Mouse (Mus musculus): ENCODE measurements around the gene Rad51b. TPM values are rescaled to one million over a fixed set of nuclear protein-coding genes. Genes with fewer than 3 reads are reported as not detected.
A peak's percentile ranks its signal among the peaks of the same experiment; 100 is the strongest.

The Rad51b gene
- polyA plus RNA-seq, 1 experiment from 2014 or later, result 8.0 TPM

DNA sequence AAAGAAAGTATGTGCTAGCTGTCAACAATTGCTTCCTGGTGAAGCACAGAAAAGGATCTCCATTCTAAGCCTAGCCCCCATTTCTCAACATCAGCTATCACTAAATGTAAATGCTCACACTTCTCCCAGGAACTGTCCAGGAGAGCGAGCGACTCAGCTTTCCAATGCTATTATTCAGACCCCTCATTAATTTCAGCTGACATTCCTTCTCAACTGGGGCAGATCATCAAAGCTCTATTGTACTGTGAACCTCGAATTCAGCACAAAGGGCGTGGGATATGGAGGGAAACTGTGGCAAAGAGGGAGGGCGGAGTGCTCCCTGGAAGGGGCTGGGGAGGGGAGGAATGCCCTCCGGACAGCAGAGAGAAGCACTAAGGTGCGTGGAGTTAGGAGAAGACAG, 528.8 kb downstream of the Rad51b start:
- Histone ChIP-seq H3K4me3 (ENCODE audit: low read depth, low read length) (no peak overlapping the region), H3K36me3 (ENCODE audit: insufficient read depth) (no peaks in the 10 kb centered on the region), H3K27me3 (ENCODE audit: insufficient read depth, low read length) (no peaks in the 10 kb centered on the region), H3K4me1 (ENCODE audit: insufficient read depth) (peaks cover 13% of the 10 kb centered on the region), H3K4me2 (no peak overlapping the region), H3K9me3 (ENCODE audit: low read depth, low read length) (no peaks in the 10 kb centered on the region), H3K9ac (no peak overlapping the region), H3K27ac (ENCODE audit: low read depth) (0 out of 2 replicates have a peak overlapping the region, but pooled peaks have one; percentile 33)
- WGBS, result 32% methylated on average over 7 of the region's 7 CpGs
- no peak for TF ChIP-seq CTCF (IDR thresholded peaks at IDR 0.05; ENCODE audit: low read depth)
- no peak for ATAC-seq (ENCODE audit: insufficient read depth)
- peak; percentile 51 for DNase-seq

DNA sequence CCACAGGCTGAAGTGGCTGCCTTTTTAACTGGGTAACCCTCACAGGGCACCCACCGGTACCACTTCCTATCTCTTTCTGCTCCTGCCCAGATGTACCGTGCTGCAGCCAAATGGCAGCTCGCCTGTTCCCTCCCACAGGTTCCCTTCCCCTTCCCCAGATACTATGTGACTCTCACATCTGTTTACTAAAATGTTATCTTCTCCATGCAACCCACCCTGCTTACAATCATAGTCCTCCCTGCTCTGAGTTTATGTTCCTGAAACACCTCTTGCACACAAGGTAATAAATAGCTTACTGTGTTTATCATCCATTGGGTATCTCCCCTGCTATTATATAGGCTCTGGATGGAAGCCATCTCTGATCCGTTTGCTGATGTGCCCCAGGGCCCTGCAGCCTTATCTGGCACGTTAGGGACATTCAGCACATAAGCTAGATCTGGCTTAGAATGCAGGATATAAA, 530.2 kb downstream of the Rad51b start:
- Histone ChIP-seq H3K27me3 (ENCODE audit: insufficient read depth, low read length) (no peaks in the 10 kb centered on the region), H3K9ac (no peak overlapping the region), H3K4me3 (ENCODE audit: low read depth, low read length) (no peak overlapping the region), H3K4me1 (ENCODE audit: insufficient read depth) (peaks cover 20% of the 10 kb centered on the region), H3K9me3 (ENCODE audit: low read depth, low read length) (no peaks in the 10 kb centered on the region), H3K27ac (ENCODE audit: low read depth) (peak overlapping the region; percentile 0; the same call in 1 of the 2 replicates), H3K36me3 (ENCODE audit: insufficient read depth) (no peaks in the 10 kb centered on the region), H3K4me2 (no peak overlapping the region)
- TF ChIP-seq CTCF (IDR thresholded peaks at IDR 0.05; ENCODE audit: low read depth), result no peak
- ATAC-seq (ENCODE audit: insufficient read depth), result no peak
- WGBS, result 61% methylated on average over 5 of the region's 5 CpGs
- DNase-seq, result no peak

GRCm38 (mm10) chr12:79827735-79828134, 530.7 kb downstream of the Rad51b start:
- WGBS, result 51% methylated on average over 4 of the region's 4 CpGs
- Histone ChIP-seq H3K9ac (no peak overlapping the region), H3K9me3 (ENCODE audit: low read depth, low read length) (no peaks in the 10 kb centered on the region), H3K36me3 (ENCODE audit: insufficient read depth) (no peaks in the 10 kb centered on the region), H3K4me1 (ENCODE audit: insufficient read depth) (peaks cover 20% of the 10 kb centered on the region), H3K27me3 (ENCODE audit: insufficient read depth, low read length) (no peaks in the 10 kb centered on the region), H3K4me2 (no peak overlapping the region), H3K4me3 (ENCODE audit: low read depth, low read length) (no peak overlapping the region), H3K27ac (ENCODE audit: low read depth) (peak overlapping the region; percentile 0; the same call in 1 of the 2 replicates)
- DNase-seq, result no peak
- no peak for ATAC-seq (ENCODE audit: insufficient read depth)
- no peak for TF ChIP-seq CTCF (IDR thresholded peaks at IDR 0.05; ENCODE audit: low read depth)

DNA sequence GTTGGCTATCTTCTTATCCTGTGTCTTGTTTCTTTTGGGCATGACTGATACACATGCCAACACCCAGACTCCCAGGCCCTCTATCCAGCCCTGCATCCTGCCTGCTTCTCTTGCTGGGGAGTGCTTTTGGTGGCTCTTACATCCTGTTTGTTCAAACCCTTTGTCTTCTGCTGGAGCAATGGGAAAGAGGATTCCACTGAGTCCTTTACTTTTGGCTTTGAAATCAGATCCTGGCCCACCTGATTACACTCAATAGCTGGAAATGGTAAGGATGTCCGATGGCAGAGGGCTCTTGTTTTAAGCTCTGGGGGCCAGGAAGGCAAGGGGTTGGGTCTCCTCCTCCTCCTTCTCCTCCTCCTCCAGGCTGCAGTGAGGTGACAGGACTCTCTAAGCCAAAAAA, 533.6 kb downstream of the Rad51b start:
- peak overlapping the region; percentile 58; the same call in 1 of the 2 replicates for H3K27ac ChIP-seq (ENCODE audit: low read depth)
- ATAC-seq (ENCODE audit: insufficient read depth) (no peak), DNase-seq (peak; percentile 40)

DNA sequence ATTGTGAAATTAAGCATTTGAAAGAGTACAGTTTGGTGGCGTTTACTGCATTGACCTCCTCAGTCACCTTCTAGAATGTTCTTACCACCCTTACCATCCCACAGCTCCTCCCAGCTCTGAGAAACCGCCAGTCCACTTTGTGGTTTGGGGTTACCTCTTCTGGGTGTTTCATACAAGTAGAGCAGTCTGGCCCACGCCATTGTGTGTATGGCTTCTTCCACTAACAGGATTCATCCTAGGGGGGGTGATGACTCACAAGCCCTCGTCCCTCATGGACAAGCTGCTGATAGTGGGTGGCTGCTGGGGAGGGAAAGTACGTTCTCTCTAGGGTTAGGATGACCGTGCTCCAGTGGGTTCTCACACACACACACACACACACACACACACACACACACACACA, 535.5 kb downstream of the Rad51b start:
- no peak overlapping the region for H3K4me2 ChIP-seq
- H3K9me3 ChIP-seq (ENCODE audit: low read depth, low read length), result no peaks in the 10 kb centered on the region
- H3K4me3 ChIP-seq (ENCODE audit: low read depth, low read length), result no peak overlapping the region
- no peak overlapping the region for H3K9ac ChIP-seq
- no peaks in the 10 kb centered on the region for H3K27me3 ChIP-seq (ENCODE audit: insufficient read depth, low read length)
- 86% methylated on average over 6 of the region's 6 CpGs for WGBS
- DNase-seq (no peak), ATAC-seq (ENCODE audit: insufficient read depth) (no peak)
- no peak for TF ChIP-seq CTCF (IDR thresholded peaks at IDR 0.05; ENCODE audit: low read depth)
- no peaks in the 10 kb centered on the region for H3K36me3 ChIP-seq (ENCODE audit: insufficient read depth)
- peaks cover 18% of the 10 kb centered on the region for H3K4me1 ChIP-seq (ENCODE audit: insufficient read depth)
- H3K27ac ChIP-seq (ENCODE audit: low read depth), result no peak overlapping the region

More for the DNA sequence above, 533.6 kb downstream of the Rad51b start:
- 26% methylated on average over 1 of the region's 1 CpGs for WGBS
- Histone ChIP-seq H3K9me3 (ENCODE audit: low read depth, low read length) (no peaks in the 10 kb centered on the region), H3K4me3 (ENCODE audit: low read depth, low read length) (no peak overlapping the region), H3K9ac (no peak overlapping the region), H3K4me2 (no peak overlapping the region), H3K4me1 (ENCODE audit: insufficient read depth) (peaks cover 23% of the 10 kb centered on the region), H3K27me3 (ENCODE audit: insufficient read depth, low read length) (no peaks in the 10 kb centered on the region), H3K36me3 (ENCODE audit: insufficient read depth) (no peaks in the 10 kb centered on the region)
- TF ChIP-seq CTCF (IDR thresholded peaks at IDR 0.05; ENCODE audit: low read depth), result no peak

- TF ChIP-seq CTCF (IDR thresholded peaks at IDR 0.05; ENCODE audit: low read depth), result no peak
- ATAC-seq (ENCODE audit: insufficient read depth) (no peak), DNase-seq (no peak)
- no peak overlapping the region for H3K4me2 ChIP-seq
- no peak overlapping the region for H3K4me3 ChIP-seq (ENCODE audit: low read depth, low read length)
- no peak overlapping the region for H3K27ac ChIP-seq (ENCODE audit: low read depth)
- WGBS, result 91% methylated on average over 8 of the region's 8 CpGs
- no peaks in the 10 kb centered on the region for H3K36me3 ChIP-seq (ENCODE audit: insufficient read depth)
- no peaks in the 10 kb centered on the region for H3K27me3 ChIP-seq (ENCODE audit: insufficient read depth, low read length)
- H3K4me1 ChIP-seq (ENCODE audit: insufficient read depth), result peaks cover 42% of the 10 kb centered on the region
- no peaks in the 10 kb centered on the region for H3K9me3 ChIP-seq (ENCODE audit: low read depth, low read length)
- no peak overlapping the region for H3K9ac ChIP-seq
Observed at GRCm38 (mm10) chr12:79835521-79835920, 538.4 kb downstream of the Rad51b start.

- no peak overlapping the region for H3K9ac ChIP-seq
- DNase-seq (peak; percentile 77), ATAC-seq (ENCODE audit: insufficient read depth) (peak; percentile 7; the same call in 1 of the 2 replicates)
- peak overlapping the region; percentile 69 for H3K27ac ChIP-seq (ENCODE audit: low read depth)
- H3K4me1 ChIP-seq (ENCODE audit: insufficient read depth), result peaks cover 51% of the 10 kb centered on the region
- H3K4me2 ChIP-seq, result no peak overlapping the region
- whole genome bisulfite sequencing, result 53% methylated on average over 6 of the region's 6 CpGs
- H3K9me3 ChIP-seq (ENCODE audit: low read depth, low read length), result no peaks in the 10 kb centered on the region
- no peaks in the 10 kb centered on the region for H3K36me3 ChIP-seq (ENCODE audit: insufficient read depth)
- no peaks in the 10 kb centered on the region for H3K27me3 ChIP-seq (ENCODE audit: insufficient read depth, low read length)
- H3K4me3 ChIP-seq (ENCODE audit: low read depth, low read length), result no peak overlapping the region
- no peak for TF ChIP-seq CTCF (IDR thresholded peaks at IDR 0.05; ENCODE audit: low read depth)
Observed at GRCm38 (mm10) chr12:79838181-79838961, 541.3 kb downstream of the Rad51b start.

All from lung, embryonic 14.5 days (tissue).